Mouse (Mus musculus) heart, adult 2 months (tissue): ENCODE results near the gene Cntnap1.

Experiments
- CTCF ChIP-seq: fragments of 200-600 bp; IDR thresholded peaks from 2 replicates; pipeline ENCODE4 v1.8.1; 2022; ENCODE audit warnings: antibody characterized with exemption, mild to moderate bottlenecking, moderate library complexity
- POLR2A ChIP-seq: fragments of 200-500 bp; IDR thresholded peaks from 2 replicates; pipeline ENCODE4 v1.6.1; 2011; ENCODE audit warnings: mild to moderate bottlenecking, low read depth, low read length, control low read depth; ENCODE audit not compliant: insufficient read depth

DNA sequence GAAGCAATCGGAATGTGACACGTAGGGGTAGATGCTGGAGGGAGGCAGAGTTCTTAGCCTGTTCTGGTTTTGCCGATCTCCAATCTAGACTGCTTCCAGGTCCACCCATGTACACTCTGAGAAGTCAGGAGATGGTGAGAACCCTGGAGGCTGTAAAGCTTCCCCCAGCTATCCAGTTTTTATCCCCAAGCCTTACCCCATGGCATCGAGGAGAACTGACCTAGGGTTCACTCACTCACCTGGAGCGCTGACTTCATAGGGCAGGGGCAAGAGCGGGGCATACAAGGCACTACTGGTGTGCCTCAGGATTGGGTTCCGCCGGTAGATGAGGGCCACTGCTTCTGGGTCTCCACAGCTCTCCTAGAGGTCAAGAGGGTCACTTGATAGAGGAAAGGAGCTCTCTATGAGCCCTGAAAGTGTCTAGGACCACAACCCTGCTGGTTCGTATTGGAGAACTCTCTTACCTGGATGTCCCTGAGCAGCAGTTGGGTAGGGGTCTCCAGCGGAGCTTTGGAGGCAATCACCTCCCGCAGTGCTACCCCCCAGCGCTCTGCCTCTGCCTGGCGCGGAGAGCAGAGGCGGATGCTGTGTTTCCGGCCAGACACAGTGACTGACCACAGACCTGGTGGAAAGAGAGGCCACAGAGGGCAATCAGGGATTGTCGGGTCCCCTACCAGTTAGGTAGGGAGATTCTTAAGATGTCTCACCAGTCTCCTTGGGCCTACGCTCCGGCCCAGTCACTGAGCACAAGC, 2.9 kb upstream of the Cntnap1 start:
- TF ChIP-seq CTCF (no peak), POLR2A (no peak)
